In the genomic region with DNA sequence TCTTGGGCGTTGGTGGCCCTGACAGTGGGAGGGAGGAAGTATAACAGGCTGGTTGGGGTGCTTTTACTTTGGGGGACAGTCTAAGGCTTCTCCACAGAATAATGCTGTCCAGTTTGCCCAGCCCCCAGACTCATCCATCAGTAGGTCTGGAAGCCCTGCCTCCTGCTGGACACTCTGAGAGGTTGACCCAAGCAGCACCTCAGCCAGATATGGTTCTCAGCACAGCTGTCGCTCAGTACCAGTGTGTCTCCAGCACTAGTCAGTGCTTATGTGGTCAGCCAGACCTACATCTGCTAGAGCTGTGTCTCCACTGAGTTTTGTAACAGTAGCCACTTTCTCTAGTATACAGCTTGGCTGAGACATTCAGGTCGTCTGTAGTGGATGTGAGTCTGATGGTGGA, we compare ENCODE assay signal across 8 mouse cellular contexts. TPM values are rescaled to one million over a fixed set of nuclear protein-coding genes. Genes with fewer than 3 reads are reported as not detected.
DNase-seq lines count a peak whose midpoint lies in the region; ATAC-seq and TF ChIP-seq lines count a peak whose summit lies in the region.

No protein-coding gene starts in this region.

- H3K27ac ChIP-seq in kidney, embryonic 14.5 days (ENCODE audit: low read depth, low read length) = no peak overlapping the region
- H3K27ac ChIP-seq in forebrain, embryonic 10.5 days = peak overlapping the region; percentile 65; the same call in 1 of the 2 replicates
- H3K27ac ChIP-seq in intestine, postnatal 0 days (ENCODE audit: low read depth, low read length) = no peak overlapping the region
- 0 out of 2 replicates have a peak overlapping the region, but pooled peaks have one; percentile 33 for H3K27ac ChIP-seq in neural tube, embryonic 13.5 days (replicated peaks)

- H3K36me3 ChIP-seq in kidney, embryonic 14.5 days (ENCODE audit: control insufficient read depth, insufficient read depth, low read length) = peaks cover 12% of the 10 kb centered on the region
- H3K36me3 ChIP-seq in forebrain, embryonic 10.5 days (replicated peaks) = peaks cover 38% of the 10 kb centered on the region
- H3K36me3 ChIP-seq in intestine, postnatal 0 days (ENCODE audit: control insufficient read depth, insufficient read depth) = no peaks in the 10 kb centered on the region
- H3K36me3 ChIP-seq in neural tube, embryonic 13.5 days = peaks cover 12% of the 10 kb centered on the region

- 14% methylated on average over 2 of the region's 3 CpGs for WGBS in kidney, embryonic 14.5 days
- WGBS in forebrain, embryonic 10.5 days = 20% methylated on average over 3 of the region's 3 CpGs
- WGBS in intestine, postnatal 0 days = 22% methylated on average over 3 of the region's 3 CpGs
- WGBS in neural tube, embryonic 13.5 days = 13% methylated on average over 3 of the region's 3 CpGs

- peak; percentile 10; the same call in 1 of the 2 replicates for ATAC-seq in kidney, embryonic 14.5 days (ENCODE audit: low FRiP score, low TSS enrichment)
- no peak for ATAC-seq in intestine, postnatal 0 days
- peak; percentile 9; the same call in 1 of the 2 replicates for ATAC-seq in neural tube, embryonic 13.5 days (ENCODE audit: low read depth)

- peaks cover 22% of the 10 kb centered on the region; the same call in 1 of the 2 replicates for H3K4me1 ChIP-seq in kidney, embryonic 14.5 days (ENCODE audit: control insufficient read depth, insufficient read depth, low read length)
- H3K4me1 ChIP-seq in forebrain, embryonic 10.5 days = peaks cover 40% of the 10 kb centered on the region
- H3K4me1 ChIP-seq in intestine, postnatal 0 days (replicated peaks; ENCODE audit: control insufficient read depth, insufficient read depth, low read length) = peaks cover 12% of the 10 kb centered on the region
- peaks cover 24% of the 10 kb centered on the region for H3K4me1 ChIP-seq in neural tube, embryonic 13.5 days (replicated peaks)

- DNase-seq in kidney, adult 11 months = no peak
- no peak for DNase-seq in forebrain, embryonic 10.5 days (ENCODE audit: extremely low spot score, low spot score)
- DNase-seq in layer of hippocampus, adult 18-20 months (ENCODE audit: low spot score in 2 of 2) = no peak
- DNase-seq in spleen, postnatal 36 days (ENCODE audit: low spot score in 2 of 2) = no peak
- no peak for DNase-seq in frontal cortex, postnatal 36 days (ENCODE audit: low spot score in 2 of 2)

- H3K9me3 ChIP-seq in kidney, embryonic 14.5 days (ENCODE audit: control insufficient read depth, low read length) = no peaks in the 10 kb centered on the region
- no peaks in the 10 kb centered on the region for H3K9me3 ChIP-seq in forebrain, embryonic 10.5 days
- H3K9me3 ChIP-seq in intestine, postnatal 0 days (ENCODE audit: control insufficient read depth) = no peaks in the 10 kb centered on the region
- H3K9me3 ChIP-seq in neural tube, embryonic 13.5 days = no peaks in the 10 kb centered on the region

- no peaks in the 10 kb centered on the region; the same call in none of the 2 replicates for H3K27me3 ChIP-seq in kidney, embryonic 14.5 days (ENCODE audit: control insufficient read depth, insufficient read depth, low read length)
- peaks cover 38% of the 10 kb centered on the region for H3K27me3 ChIP-seq in forebrain, embryonic 10.5 days (ENCODE audit: poor library complexity, severe bottlenecking)
- no peaks in the 10 kb centered on the region for H3K27me3 ChIP-seq in intestine, postnatal 0 days (replicated peaks; ENCODE audit: control insufficient read depth, insufficient read depth, low read length)
- peaks cover 36% of the 10 kb centered on the region for H3K27me3 ChIP-seq in neural tube, embryonic 13.5 days

- H3K4me3 ChIP-seq in kidney, embryonic 14.5 days (ENCODE audit: low read length) = no peak overlapping the region
- H3K4me3 ChIP-seq in forebrain, embryonic 10.5 days = peak overlapping the region; percentile 36
- no peak overlapping the region for H3K4me3 ChIP-seq in intestine, postnatal 0 days (ENCODE audit: low read depth, low read length)
- H3K4me3 ChIP-seq in neural tube, embryonic 13.5 days = 0 out of 2 replicates have a peak overlapping the region, but pooled peaks have one; percentile 11

- peak overlapping the region; percentile 26 for H3K4me2 ChIP-seq in kidney, embryonic 14.5 days (replicated peaks; ENCODE audit: low read depth, low read length)
- peak overlapping the region; percentile 58 for H3K4me2 ChIP-seq in intestine, postnatal 0 days (replicated peaks; ENCODE audit: low read depth)
- H3K4me2 ChIP-seq in neural tube, embryonic 13.5 days = peak overlapping the region; percentile 47

- TF ChIP-seq CTCF in intestine, postnatal 0 days (IDR thresholded peaks at IDR 0.05; ENCODE audit: low read depth) = peak; percentile 45

- H3K9ac ChIP-seq in kidney, embryonic 14.5 days (ENCODE audit: low read depth, low read length) = no peak overlapping the region
- no peak overlapping the region for H3K9ac ChIP-seq in intestine, postnatal 0 days (ENCODE audit: low read depth, low read length)
- H3K9ac ChIP-seq in neural tube, embryonic 13.5 days = no peak overlapping the region

RNA-seq across cellular contexts. Expression of a gene that starts 48.2 kb away (rescaled TPM):
- 15.9 and 16.9 TPM in 2 replicates for polyA plus RNA-seq in kidney, embryonic 14.5 days (2014; fragmentation: Nextera tagmentation; extraction: Ambion mirVana)
- polyA plus RNA-seq in forebrain, embryonic 10.5 days (2016; fragmentation: Nextera tagmentation; extraction: Ambion mirVana) = 24.4 and 25.7 TPM in 2 replicates
- polyA plus RNA-seq in intestine, postnatal 0 days (2015; fragmentation: Nextera tagmentation; extraction: Ambion mirVana) = 2.0 and 2.3 TPM in 2 replicates
- polyA plus RNA-seq in neural tube, embryonic 13.5 days (2015; fragmentation: Nextera tagmentation; extraction: Ambion mirVana) = 7.6 and 9.0 TPM in 2 replicates
- total RNA-seq in layer of hippocampus, adult 18-20 months (2021) = 1 to 10 TPM; 4.4 to 5.0 TPM

Comparison
In these comparisons a context has a peak if more than half of its experiments do, and no peak if none do; other contexts are left out.
1. H3K27ac ChIP-seq: peak in forebrain, embryonic 10.5 days (single experiment) and neural tube, embryonic 13.5 days (single experiment); none in kidney, embryonic 14.5 days (single experiment) and intestine, postnatal 0 days (single experiment).
2. H3K4me3 ChIP-seq: peak in forebrain, embryonic 10.5 days (single experiment) and neural tube, embryonic 13.5 days (single experiment); none in kidney, embryonic 14.5 days (single experiment) and intestine, postnatal 0 days (single experiment).
3. Peak in every context shown above with its lines, with median percentiles within 50 percentile points of each other: H3K4me2 ChIP-seq.